Mouse (Mus musculus) retina, adult 2 months (tissue): ENCODE data around the gene Gnaq.
"Not testable (repeated sequence)": the region's sequence is repeated elsewhere in the genome, so short reads cannot be mapped to it uniquely, and the experiment has no call there.

ENCODE experiments used
- DNase-seq: peaks from one replicate; pipeline ENCODE4 v3.0.0-alpha.2; 2012; ENCODE audit warnings: low read depth, low spot score

Gnaq gene

DNA sequence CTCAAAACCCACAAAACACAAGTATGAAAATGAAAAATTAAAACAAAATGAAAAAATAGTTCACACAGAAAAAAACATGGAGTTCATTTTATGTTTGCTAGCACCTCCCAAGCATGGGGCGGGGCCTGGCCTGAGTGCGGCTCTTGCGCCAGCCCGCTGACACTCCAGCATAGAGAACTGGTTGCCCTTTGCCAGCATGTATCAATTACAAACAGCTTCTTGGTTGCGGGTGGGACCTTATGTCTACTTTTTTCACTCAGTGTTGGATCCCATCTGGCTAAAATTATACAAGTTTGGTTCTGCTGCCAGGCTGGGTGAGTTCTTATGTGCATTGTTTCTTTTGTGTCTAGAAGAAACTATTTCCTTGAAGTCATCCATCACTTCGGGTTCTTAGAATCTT is 14.8 kb downstream of the Gnaq start:
- DNase-seq = no peak

DNA sequence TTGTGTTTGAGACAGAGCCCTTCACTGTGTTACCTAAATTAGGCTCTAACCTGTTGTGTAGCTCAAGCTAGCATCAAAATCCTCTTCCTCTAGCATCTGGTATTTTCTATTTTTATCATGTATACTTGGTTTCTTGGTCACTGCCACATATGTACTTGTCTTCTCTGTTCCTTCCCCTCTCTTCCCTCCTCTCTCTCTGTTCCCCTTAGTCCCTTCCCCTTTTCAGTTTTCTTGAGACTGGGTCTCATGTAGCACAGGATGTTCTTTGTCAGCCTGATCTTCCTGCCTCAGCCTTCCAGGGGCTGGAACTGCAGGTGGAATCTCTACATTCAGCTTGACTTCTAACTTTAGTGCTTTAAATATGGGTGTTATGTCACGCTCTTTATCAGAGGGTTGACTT is 16.5 kb downstream of the Gnaq start:
- no peak for DNase-seq

DNA sequence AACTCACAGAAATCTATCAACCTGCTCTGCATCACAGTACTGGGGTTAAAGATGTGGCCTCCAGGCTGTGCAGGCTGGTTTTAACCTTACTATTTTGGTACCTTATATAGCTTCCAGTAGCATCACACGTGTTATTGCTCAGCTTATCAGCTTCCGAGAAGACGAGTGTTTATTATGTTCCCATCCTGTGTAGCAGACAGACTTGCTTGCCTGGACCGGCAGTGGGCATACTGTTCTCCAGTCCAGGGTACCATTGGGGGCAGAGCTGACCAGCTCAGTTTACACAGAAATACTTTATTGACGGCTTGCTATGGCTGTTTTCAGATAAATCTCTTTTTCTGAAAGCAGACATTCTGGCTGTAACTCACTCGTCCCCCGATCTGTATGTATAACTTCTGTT is 17.7 kb downstream of the Gnaq start:
- DNase-seq = no peak

DNA sequence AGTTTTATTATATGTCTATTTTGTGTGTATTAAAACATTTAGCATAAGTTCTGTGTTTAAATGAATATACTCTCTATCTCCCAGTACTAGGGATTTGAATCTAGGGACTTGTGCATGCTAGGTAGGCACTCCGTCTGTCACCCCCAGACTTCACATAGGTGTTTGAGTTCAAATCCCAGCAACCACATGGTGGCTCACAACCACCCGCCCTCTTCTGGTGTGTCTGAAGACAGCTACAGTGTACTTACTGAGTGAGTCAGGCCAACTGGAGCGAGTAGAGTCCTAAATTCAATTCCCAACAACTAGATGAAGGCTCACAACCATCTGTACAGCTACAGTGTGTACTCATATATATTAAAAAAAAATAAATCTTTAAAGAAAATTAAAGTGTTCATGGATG is 21.2 kb downstream of the Gnaq start:
- DNase-seq = no peak

GRCm38 (mm10) chr19:16154480-16154879 is 21.8 kb downstream of the Gnaq start:
- no peak for DNase-seq

- DNase-seq = no peak
Measured at GRCm38 (mm10) chr19:16157120-16157519, 24.5 kb downstream of the Gnaq start.

- DNase-seq = no peak
Measured at GRCm38 (mm10) chr19:16160759-16161158, 28.1 kb downstream of the Gnaq start.

GRCm38 (mm10) chr19:16161222-16161621 is 28.6 kb downstream of the Gnaq start:
- no peak for DNase-seq

- DNase-seq = not testable (repeated sequence)
Measured at GRCm38 (mm10) chr19:16164396-16164795, 31.8 kb downstream of the Gnaq start.

DNA sequence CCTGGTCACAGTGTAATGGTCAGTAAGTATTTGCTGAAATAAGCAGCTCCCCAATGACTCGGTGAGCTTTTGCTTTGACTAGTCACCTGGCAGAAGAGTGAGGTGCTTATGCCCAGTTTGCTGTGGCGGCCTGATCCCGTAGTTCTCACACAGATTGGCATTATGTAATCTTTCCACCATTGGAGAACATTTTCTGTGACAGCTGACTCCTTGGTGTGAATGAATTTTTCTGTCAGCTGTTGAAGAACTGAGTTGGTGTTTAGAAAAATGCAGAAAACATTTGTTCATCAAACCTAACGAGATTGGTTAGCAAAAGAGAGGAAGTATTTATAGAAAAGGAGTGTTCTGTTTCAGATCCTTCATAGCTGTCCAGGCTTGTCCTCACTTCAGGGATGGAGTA is 34.6 kb downstream of the Gnaq start:
- DNase-seq = no peak

GRCm38 (mm10) chr19:16168192-16168591 is 35.6 kb downstream of the Gnaq start:
- no peak for DNase-seq

- DNase-seq = no peak
Measured at GRCm38 (mm10) chr19:16168653-16169198, 36.1 kb downstream of the Gnaq start.

DNA sequence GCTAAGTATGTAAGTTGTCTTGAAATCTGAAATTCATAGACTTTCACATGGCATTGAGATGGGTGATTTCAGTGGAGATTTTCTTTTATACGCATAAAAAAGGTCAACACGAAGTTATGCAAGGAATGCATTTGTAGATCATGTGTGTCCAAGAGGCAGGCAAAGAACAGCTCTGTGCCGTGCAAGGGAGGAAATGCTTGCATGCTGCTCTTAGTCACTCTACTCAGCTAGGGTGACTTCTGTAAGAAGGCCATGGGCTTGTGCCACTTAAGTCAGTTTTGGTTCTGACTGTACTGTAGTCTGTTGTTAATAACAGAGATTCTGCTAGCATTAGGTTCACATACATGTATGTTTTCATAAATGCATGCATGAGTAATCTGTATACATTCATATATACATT is 38.1 kb downstream of the Gnaq start:
- DNase-seq = no peak

- DNase-seq = no peak
Measured at GRCm38 (mm10) chr19:16173721-16174120, 41.1 kb downstream of the Gnaq start.

GRCm38 (mm10) chr19:16176426-16176825 is 43.8 kb downstream of the Gnaq start:
- no peak for DNase-seq

- no peak for DNase-seq
Measured at GRCm38 (mm10) chr19:16177139-16177727, 44.6 kb downstream of the Gnaq start.

DNA sequence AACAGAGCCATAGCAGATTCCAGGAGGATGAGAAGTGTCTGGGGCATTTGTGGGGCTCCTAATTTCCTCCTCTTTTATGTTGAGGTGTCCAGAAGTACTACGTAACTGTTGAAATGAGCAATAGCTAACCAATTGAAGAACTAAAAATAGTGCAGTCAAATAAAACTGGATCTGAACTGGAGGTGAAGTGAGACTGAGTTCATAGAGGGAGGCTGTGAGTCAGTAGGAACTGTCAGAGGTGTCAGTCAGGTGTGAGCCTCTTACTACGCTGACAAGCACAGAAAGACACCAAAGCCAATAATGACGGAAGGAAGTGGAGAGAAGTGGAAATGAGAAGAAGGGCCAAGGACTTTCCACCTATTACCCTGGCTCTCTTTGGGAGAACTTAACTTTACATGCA is 48.6 kb downstream of the Gnaq start:
- DNase-seq = no peak

DNA sequence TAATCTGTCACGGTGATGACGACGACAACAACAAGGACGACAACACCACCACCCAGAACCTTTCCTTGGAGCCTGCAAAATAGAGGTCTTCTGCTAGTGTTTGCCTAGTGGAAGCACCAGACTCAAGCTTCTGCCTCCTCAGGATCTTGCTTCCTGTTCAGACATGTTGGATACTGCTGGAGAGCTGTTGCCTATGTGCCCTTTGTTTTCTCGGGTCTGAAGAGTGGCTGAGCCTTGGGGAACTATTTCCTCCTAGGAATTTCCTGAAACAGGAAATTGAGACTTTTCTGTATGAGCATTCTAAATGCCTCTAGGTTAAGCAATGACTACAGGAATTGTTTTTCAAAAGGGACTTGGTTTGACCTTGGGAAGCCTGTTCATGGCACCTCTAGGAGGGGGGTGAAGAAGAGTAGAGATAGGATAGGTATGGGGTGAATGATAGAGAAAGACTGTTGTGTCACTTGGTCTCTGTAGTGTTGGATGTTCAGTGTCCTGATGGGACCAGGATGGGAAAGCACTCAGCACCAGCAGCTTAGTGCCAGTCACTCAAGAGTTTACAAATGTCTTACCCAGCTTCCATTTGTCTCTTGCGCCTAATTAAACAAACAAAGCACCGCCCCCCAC is 49.3 kb downstream of the Gnaq start:
- no peak for DNase-seq

DNA sequence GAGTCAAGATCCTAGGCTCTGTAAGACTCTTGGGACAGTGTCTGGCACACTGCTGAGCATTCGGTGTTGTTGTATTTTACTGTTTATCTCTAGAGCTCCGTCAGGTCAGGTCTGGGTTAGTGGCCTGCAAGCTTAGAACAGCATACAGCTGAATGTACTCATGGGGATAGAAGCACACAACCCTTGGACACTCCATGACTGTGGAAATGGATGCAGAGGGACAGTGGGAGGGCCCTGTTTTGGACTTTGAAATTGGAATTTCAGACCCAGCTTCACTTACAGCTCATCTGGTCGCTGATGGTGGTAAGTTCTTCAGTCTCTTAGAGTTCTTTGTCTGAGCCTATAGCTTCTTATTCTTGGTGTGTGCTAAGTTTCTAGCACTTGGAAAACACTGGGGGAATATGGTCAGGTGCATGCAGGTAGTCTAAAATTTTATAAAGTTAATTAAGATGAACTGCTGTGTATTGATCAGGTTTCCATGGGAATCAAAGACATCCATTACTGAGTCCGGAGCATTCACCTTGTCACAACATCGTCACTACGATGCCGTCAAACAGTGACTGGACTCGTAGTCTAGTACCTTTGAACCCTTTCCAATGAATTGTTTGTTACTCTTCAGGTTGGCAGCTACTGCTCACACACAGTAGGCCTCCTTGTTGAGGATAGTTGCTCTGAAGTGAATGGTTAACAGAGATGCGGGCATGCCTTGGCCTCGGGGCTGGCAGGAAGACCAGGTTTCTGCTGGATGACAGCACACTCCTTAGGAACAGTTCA is 51.1 kb downstream of the Gnaq start:
- DNase-seq = no peak

DNA sequence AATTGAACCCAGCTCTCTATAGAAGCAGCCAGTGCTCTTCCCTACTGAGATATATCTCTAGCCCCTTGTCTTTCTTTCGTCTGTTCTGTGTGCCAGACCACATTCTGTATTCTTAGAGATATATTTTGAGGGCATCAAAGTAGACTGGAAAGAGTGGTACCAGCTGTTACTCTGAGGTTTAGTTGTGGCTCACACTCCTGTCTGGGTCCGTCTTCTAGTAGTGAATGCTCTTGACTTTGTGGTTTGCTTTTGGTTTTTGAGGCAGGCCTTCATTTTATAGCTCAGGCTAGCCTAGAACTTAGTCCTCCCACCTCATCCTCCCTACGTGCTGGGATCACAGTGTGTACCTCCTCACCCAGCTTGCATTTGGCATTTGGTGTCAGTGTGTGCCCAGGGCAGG is 54.4 kb downstream of the Gnaq start:
- no peak for DNase-seq

DNA sequence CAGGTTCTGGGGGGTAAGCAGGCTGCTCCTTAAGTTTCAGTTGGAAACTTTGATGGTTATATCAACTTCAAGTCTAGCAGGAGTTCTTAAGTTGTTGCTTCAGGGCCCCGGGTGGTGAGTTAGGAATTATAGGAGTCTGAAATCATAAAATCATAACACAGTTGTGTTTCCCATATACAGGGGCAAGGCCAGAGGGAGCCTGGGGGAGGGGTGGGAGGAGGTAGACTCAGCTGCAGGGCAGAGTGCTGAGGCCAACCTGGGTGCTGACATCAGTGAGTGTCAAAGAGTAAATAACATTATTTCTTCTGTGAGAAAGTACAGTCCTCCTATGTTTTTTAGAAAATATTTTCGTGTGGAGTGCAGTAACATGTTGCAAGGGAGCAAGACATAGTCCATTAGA is 55.3 kb downstream of the Gnaq start:
- no peak for DNase-seq

DNA sequence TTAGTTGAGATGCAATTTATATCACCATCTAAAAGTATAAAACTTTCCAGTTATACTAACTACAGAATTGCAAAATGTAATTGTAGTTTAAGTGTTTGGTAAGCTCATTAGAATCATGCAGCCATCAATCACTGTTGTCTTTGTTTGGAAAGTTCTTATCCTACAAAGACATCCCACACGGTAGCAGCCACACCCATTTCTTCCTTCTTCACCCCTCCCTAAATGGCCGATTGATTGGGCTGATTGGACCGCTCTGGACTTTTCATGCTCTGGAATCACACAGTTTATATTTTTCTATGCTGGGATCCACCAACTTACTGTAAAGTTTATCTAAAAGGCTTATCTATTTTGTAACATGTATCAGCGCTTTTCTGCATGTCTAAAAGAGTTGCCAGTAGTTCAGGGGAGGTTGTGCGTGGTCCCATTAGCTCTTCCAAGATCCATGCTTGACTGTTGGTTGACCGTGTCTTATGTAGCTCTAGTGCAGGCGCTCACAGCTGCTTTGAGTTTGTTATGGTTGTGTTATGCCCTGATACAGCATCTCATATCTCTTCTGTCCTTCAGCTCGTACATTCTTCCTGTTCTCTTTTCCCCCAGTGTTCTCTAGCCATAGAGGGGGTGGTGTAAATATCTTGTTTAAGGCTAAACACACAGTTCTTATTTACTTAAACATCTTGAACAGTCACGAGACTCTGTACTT is 56.6 kb downstream of the Gnaq start:
- no peak for DNase-seq
